Mouse (Mus musculus) spleen, adult 12 weeks (tissue): ENCODE data around the gene Fam213a.

Experiments
- DNase-seq: peaks from one replicate; pipeline ENCODE4 v3.0.0; 2022; ENCODE audit warnings: low spot score

Gene Fam213a

GRCm38 (mm10) chr14:41004201-41005141 lies 9.1 kb downstream of the Fam213a start:
- no peak for DNase-seq

DNA sequence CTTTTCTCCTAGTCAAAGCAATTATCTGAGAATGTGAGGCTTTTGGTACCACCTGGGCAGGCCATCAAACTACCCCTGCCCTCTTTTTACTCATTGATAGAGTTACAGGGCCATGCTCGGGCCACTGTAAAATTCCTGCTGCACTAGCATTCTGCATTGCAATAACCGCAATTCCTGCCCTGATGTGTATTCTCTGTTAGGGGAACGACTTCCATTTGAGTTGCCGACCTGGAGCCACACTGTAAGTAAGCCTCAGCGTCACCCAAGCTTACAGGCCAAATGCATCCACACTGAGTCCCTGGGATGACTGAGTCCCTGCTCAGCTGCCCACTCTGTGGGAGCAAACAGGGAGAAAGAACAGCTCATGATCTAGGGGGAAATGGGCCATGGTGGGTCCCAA lies 12.0 kb downstream of the Fam213a start:
- DNase-seq = no peak

DNA sequence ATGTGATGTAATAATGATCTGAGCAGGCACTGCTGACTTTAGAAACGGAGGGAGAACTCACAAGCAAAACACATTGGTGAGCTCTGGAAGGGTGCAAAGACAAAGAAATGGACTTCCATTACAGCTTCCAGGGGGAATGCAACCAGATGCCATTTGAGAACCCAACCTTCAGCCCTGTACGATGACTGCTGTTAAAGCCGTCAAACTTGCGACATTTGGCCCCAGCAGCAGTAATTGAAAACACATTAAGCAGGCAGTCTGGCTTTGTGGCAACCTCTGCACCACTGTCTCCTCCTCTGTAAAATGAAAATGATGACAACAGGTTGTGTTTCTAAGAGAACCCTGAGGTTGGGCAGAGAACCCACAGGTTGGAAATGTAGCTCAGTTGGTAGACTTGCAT lies 12.8 kb downstream of the Fam213a start:
- DNase-seq = no peak

- peak; percentile 38 for DNase-seq
Observed at GRCm38 (mm10) chr14:40999904-41000645, 13.5 kb downstream of the Fam213a start.

GRCm38 (mm10) chr14:40996171-40996570 lies 17.4 kb downstream of the Fam213a start:
- DNase-seq = no peak

DNA sequence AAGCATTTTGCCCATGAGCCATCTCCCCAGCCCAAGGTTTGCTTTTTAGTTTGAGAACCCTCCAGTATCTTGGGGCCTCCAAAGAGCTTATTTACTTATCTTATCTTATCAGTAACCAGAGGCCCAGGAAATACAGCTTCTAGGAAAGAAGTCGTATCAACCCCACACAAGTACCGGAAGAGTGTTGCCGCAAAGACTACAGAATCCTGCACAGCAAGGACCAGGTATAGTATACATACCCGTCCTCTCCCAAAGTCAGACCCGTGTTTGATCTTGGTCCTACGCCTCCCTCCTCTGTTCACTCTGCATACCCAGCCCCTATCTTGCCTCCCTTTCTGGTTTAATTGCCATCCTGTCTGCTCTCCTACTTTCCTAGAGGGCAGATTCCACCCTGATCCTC lies 21.1 kb downstream of the Fam213a start:
- DNase-seq = no peak

DNA sequence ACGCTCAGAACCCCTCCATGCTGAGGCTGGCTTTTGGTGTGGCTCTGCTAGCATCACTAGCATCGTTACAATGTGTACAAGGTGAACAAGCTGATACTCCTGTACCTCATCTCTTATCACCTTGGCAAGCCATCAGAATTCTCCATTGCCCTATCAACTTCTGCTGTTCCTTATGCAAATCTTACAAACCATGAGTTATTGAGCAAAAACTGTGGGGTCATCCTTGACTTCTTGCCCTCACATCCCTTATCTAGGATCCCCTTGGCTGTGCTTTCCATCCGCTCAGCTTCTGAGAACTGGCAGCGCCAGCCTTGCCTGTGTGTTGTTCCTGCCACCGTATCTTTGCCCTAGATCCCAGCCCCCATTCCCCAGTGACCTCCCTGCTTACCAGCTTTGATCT lies 24.8 kb downstream of the Fam213a start:
- DNase-seq = no peak

GRCm38 (mm10) chr14:40987184-40987583 lies 26.4 kb downstream of the Fam213a start:
- no peak for DNase-seq

- DNase-seq = no peak
Observed at GRCm38 (mm10) chr14:40985635-40986034, 28.0 kb downstream of the Fam213a start.

GRCm38 (mm10) chr14:40979723-40980122 lies 33.9 kb downstream of the Fam213a start:
- no peak for DNase-seq

DNA sequence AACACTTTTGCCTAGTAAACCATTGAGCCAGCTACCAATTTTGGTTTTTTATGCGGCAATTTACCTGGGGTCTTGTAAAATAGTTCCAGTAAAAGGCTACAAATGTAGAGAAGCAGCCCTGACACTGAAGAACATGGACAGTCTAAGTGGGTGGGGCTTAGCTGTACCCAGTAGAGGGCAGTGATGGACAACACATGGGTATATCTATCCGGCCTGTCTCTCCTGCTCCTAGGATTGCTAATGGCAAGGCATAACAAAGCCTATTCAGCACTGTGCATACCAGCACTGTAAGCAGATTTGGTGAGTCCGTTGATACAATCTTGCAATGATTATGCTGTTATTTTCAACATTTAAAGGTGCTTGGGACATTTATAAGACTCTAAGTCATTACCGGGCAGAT lies 34.6 kb downstream of the Fam213a start:
- DNase-seq = no peak

- DNase-seq = peak; percentile 55
Observed at GRCm38 (mm10) chr14:40975127-40975721, 38.4 kb downstream of the Fam213a start.

GRCm38 (mm10) chr14:40968051-40968450 lies 45.5 kb downstream of the Fam213a start:
- DNase-seq = no peak

DNA sequence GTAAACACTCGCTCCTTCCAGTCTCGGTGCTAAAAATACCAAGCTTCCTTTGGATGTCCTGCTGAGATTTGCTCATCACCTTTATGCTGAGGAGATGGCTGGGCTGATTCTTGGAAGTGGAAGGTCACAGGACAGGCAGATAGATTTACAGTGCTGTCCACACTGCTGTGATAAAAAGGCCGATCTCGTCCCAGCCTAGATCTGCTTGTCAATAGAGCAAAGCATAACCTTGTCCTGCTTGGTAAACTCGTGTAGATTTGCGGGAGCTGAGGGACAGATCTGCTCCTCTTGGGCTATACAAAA lies 46.0 kb downstream of the Fam213a start:
- no peak for DNase-seq

GRCm38 (mm10) chr14:40966862-40967597 lies 46.6 kb downstream of the Fam213a start:
- DNase-seq = peak; percentile 97

DNA sequence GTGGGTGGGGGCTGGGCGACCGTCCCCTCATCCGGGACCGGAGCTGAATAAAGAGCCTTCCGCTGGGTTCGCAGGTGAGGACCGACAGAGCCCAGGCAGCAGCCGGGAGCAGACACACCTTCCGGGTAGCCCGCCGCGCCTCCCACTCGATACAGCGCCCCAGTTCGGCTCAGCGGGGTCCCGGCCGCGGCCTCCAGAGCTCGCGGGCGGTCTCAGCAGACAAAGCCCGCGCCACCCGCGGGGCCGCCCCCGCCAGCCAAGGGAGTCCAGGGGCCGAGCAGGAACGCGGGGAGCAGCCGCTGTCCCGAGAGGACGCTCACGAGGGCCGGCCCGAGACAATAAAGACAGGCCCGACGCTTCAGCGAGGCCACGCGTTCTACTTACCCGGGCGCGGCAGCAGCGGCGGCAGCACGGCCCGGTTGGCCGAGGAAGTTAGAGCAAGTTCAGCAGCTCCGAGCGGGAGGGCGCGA lies 47.2 kb downstream of the Fam213a start, which contains the start of gene Tspan14:
Gene Tspan14 (minus strand): TSS at position 416 of the 470 bp plus-strand sequence.
- DNase-seq = no peak

DNA sequence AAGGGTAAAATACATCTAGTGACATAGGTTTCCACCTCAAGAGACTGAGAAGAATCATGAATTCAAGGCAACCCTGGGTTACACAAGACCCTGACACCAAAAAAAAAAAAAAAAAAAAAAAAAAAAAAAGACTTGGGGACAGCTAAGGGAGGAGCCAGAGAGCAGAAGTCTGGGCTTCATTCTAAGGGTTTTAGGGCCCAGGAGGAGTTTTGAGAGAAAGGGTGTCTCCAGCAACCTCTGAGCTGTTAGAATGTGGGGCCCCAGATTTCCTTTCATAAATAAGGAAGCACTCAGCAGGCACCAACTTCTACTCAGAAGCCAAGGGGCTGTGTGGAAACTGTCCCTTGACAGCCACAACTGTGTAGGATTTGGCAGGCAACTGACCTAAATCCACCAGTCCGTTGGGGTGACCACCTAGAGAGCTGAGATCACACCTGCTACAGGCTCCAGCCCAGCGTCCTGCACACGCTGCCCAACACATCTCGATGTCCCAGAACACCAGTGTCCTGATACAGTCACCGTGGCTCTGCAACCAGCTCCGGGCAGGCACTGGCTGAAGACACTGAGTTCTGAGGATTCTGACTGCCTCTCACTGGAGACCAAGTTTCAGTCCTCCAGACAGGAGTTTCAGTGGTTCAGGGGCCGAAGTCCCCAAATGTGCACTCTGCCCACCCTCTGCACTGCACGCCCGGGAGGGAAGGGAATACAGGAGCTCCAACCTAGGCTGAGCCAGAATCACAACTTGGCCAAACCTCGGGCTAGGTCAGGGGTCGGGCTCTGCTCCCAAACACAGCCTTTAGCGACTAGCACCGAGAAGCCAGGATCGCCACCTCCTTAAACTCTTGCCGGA lies 47.9 kb downstream of the Fam213a start:
- no peak for DNase-seq

DNA sequence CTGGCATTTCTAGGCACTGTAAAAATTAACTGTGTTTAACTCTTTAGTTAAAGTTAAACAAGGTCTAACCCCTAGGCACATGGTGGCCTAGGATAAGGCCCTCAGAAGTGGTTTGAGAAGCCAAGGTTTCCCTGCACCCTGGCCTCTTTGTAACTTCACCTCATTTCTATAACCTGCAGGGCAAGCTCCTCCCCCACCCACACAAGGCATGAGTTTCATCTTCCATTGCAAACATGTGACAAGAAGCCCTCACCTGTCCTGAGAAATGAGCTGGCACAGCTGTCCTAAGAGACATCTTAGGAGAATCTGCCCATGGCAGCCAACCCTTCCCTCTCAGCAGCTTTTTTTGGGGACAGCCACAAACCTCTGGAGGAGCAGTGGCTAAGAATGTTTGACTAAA lies 48.7 kb downstream of the Fam213a start:
- no peak for DNase-seq

DNA sequence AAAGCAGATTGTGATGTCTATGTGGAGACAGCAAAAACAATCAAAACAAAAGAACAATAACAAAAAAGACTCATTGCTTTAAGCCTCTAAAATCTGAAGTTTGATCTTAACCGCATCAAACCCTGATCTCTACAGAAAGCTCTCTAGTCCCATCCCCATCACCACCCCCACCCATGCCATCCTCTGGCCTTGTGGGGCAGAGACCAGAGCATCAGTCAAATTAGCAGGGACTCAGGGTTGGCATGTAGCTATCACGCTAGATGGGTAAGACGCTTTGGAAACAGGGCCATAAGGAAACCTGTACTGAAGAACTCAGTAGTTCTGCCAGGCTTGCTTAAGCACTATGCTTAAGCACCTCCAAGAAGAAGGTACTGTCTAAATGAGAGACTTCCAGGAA lies 49.4 kb downstream of the Fam213a start:
- DNase-seq = no peak

GRCm38 (mm10) chr14:40963501-40964213 lies 49.9 kb downstream of the Fam213a start:
- no peak for DNase-seq
